Mouse (Mus musculus) testis, adult 2 months (tissue): ENCODE data around the gene Kcnj4.

Experiments
- CTCF ChIP-seq: fragments of 200-500 bp; IDR thresholded peaks from 2 replicates; pipeline ENCODE4 v1.5.1; 2012; ENCODE audit warnings: low read depth, mild to moderate bottlenecking, inconsistent platforms, low read length, moderate library complexity; ENCODE audit not compliant: control insufficient read depth, insufficient read depth, insufficient replicate concordance
- POLR2A ChIP-seq: fragments of 200-500 bp; IDR thresholded peaks from 2 replicates; pipeline ENCODE4 v1.6.1; 2012; ENCODE audit warnings: low read depth, mild to moderate bottlenecking, inconsistent platforms, low read length, moderate library complexity; ENCODE audit not compliant: control insufficient read depth

DNA sequence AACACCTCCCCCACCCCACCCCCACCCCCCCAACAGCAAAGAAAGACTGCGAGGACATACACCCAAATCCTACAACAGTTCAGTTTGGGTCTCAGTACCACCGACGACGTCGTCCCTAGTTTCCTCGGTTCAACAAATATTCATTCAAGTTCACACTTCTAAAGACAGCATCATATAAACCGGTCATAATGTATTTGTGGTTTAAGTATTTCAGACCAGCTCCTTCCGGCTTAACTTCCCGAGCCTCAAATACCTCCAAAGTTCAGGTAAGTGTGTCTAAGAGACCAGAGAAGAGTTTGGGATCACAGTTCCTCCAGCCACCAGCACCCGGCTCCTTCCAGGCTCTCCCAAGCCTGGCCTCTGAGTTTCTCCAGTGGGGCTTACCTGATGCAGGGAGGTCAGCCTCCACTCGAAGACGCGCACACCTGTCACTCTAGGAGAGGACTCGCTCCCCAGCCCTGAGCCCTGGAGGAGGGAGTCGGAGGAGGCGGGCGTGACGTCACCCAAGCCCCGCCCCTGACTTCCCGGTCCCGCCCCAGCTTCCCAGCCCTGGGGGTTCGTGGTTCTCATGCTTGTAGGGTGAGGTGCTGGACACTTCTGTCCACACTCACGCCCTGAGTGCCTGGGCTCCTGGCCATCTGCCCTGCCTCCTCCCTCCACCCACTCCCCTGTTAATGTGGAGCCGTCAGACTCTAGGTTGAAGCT is 49.8 kb downstream of the Kcnj4 start, which contains the start of gene Csnk1e:
- TF ChIP-seq POLR2A, result no peak
- no peak for TF ChIP-seq CTCF
